Mouse (Mus musculus) bone marrow macrophage, adult 2 months (primary cell): Measurements from ENCODE around the gene Pim3.

ENCODE experiments used
- CTCF ChIP-seq: IDR thresholded peaks from 2 replicates; pipeline ENCODE4 v1.5.1; 2012; ENCODE audit warnings: low read depth, mild to moderate bottlenecking, low read length, moderate library complexity
- POLR2A ChIP-seq: IDR thresholded peaks from 2 replicates; pipeline ENCODE4 v1.6.1; 2012; ENCODE audit warnings: mild to moderate bottlenecking, low read depth, low read length, borderline replicate concordance

GRCm38 (mm10) chr15:88822513-88822912 is 39.5 kb upstream of the Pim3 start:
- TF ChIP-seq POLR2A: no peak
- no peak for TF ChIP-seq CTCF
